Mouse (Mus musculus) spleen, embryonic (tissue): ENCODE measurements around the gene Ilf3.

Source experiments
- CTCF ChIA-PET: fragments of 350-600 bp; sonication (Branson Sonifier 250); formaldehyde crosslinking; loops from one replicate; lab custom pipeline; 2022; lab: Charles Lee

Gene Ilf3

DNA sequence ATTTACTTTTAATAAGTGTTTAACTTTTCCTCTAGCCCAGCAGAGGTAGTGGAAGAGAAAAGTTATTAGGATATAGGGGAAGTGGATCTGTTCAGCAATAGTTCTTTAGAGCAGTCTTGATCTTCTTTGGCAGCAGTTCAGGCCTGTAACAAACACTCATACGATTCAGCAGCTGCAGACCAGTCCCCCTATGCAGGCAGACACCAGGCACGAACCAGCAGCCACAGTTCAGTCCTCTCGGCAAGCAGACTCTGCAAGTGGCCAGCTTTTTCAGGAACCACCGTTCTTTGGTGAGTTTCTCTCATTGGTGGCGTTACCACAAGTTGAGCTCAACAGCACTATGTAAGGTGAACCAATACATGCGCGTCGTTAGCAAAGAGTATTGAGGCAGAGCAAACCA lies 31.2 kb upstream of the Ilf3 start:
- CTCF ChIA-PET, result interaction anchor here (0.8 to 0.9 kb wide), 2 partner anchors 8 to 12 kb away, joined by 3 read pairs; no protein-coding TSS in a partner anchor

DNA sequence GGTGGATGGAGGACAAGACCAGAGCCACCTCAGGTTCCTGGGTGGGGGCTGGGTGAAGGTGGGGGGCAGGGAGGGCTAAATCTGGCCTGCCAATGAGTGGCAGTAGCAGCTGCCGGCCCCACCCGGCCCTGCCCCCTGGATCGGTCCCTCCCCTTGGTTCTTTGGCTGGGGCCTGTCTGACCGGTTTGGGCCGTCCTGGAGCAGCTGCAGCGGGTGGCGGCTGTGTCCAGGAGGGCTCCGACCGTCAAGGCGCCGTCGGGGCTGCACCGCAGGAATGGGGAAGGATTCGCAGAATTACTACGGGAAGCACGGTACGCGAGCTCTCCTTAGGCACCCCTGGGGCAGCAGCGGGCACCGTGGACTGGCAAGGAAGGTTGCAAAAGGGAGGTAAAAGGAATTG lies 30.0 kb upstream of the Ilf3 start:
- CTCF ChIA-PET, result no interaction called here

DNA sequence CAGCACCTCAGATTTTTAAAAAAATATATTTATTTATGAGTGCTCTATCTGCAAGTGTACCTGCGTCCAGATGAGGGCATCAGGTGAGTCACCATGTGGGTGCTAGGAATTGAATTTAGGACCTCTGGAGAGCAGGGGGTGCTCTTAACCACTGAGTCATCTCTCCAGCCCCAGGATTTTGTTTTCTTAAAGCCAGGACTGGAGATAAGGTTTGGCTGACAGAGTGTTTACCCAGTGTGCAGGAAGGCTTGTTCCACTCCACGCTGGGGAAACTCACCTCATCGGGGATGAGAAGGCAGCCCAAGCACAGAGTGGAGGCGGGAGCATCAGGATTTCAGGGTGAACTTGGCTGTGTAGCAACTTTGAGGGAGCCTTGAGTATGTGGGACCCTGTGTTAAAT lies 27.3 kb upstream of the Ilf3 start:
- CTCF ChIA-PET, result no interaction called here

DNA sequence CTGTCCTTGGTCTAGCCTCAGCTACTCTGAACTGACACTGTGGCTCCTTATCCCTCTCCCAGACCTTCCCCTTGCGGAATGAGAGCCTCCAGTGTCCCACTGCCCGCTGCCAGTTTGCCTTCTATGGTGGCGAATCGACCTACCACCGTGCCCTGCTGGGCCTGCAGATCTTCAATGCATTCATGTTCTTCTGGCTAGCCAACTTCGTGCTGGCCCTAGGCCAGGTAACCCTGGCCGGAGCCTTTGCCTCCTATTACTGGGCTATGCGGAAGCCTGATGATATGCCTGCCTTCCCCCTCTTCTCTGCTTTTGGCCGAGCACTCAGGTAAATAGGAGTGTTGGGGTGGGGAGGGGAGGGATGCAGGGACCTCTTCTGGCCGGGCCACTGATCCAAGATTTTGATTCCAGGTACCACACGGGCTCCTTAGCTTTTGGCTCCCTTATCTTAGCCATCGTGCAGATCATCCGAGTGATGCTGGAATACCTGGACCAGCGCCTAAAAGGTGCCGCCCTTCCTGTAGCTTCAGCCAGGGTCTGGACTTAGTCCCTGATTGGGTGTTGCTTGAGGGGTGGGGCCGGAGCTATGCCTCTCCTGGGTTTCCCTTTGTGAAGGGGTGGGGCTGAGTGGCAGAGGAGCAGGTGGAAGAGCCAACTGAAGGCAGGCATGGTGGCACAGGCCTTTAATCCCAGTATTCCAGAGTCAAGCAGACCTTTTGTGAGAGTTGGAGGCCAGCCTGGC lies 20.9 kb upstream of the Ilf3 start:
- CTCF ChIA-PET, result interaction anchor here (1.0 kb wide), 1 partner anchor 21 kb away, joined by 3 read pairs; no protein-coding TSS in a partner anchor

DNA sequence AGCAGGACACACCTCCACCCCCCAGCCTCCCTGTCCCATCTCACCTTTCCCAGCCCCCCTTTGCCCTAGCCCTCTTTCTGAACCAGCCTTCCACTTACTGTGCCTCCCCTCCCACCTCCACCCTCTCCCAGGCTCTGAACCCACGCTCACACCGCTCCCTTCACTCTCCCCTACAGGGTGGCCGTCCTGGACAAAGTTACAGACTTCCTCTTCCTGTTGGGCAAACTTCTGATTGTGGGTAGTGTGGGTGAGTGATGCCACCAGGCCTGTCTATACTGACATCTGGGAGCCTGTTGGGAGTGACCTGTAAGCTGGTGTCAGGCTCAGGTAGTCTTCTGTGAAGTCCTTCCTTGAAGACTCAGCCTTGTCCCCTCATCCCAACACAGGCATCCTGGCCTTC lies 19.5 kb upstream of the Ilf3 start:
- CTCF ChIA-PET, result interaction anchor here (0.6 kb wide), 1 partner anchor 23 kb away, joined by 4 read pairs; no protein-coding TSS in a partner anchor

DNA sequence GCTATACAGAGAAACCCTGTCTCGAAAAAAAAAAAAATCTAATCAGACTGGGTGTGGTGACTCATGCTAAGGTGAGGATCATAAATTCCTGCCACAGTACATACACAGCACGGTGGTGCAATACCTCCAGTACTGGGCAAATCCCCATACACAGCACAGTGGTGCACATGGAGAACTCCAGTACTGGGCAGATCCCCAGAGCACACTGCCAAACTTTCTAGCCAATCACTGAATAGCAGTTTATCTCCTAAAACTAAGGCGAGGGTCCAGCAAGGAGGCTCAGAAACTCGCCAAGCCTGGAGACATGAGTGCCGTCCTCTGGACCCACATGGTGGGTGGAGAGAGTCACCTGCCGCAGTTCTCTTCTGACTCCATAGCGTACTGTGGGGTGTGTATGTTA lies 16.5 kb upstream of the Ilf3 start:
- CTCF ChIA-PET, result interaction anchor here (1.3 kb wide), 1 partner anchor 16 kb away, joined by 4 read pairs; no protein-coding TSS in a partner anchor

DNA sequence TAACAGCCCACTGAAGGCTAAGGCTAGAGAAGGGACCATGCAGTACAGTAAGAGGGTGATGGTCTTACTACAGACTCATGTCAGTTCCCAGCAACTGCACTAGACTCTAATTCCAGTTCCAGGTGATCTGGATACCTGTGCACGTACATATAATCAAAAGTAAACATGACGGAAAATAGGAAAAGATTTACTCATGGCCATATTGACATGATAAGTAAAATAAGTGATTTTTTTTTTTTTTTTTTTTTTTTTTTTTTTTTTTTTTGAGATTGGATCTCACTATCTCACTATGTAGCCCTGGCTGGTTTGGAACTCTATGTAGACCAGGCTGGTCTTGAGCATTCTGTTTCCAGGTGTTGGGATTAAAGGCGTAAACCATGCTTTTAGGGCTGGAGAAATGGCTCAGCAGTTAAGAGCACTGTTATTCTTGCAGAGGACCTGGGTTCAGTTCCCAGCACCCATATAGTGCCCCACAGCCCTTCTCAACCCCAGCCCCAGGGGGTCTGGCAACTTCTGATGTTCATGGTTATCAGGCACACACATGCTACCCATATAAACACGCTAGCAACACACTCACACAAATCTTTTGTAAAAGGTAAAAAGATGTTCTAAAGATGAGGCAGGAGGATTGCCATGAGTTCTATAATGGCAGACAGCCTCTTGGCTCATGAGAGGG lies 15.8 kb upstream of the Ilf3 start:
- CTCF ChIA-PET, result interaction anchor here (1.3 kb wide), 1 partner anchor 15 kb away, joined by 4 read pairs; no protein-coding TSS in a partner anchor

DNA sequence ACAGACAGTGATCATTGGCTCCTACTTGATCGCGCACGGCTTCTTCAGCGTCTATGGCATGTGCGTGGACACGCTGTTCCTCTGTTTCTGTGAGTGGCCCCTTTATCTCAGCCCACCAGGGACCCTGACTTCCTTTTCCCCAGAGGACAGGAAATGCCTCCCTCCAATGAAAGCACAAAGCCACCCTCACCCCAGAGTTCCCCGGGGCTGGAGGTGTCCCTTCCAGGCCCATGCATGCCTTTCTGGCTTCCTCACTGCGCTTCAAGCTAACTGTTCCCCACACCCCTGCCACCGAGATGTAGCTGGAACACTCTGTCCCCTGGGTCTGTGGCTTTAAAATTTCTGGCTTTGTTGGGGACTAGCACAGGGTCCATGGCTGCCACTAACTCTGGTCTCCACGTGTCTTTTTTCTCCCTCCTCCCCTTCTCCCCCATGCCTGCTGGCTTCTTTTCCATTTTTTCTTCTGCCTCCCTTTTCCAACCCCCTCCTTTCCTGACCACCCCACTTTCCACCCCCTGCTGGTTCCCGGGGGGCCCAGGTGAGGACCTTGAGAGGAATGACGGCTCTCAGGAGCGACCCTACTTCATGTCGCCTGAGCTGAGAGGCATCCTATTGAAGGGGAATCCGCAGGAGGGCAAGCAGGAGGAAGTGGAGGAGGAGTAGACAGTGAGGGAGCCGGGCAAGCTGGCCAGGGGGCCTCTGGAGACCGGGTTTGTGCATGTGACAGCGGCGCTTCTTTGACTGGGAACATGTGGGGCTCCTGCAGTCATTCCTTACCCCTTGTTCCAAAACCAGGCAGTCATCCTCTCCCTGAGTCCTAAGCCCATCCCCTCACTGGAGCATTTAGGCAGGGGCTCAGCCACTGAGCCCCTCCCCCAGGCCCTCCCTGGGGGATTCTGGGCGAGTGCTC lies 15.0 kb upstream of the Ilf3 start:
- CTCF ChIA-PET, result no interaction called here

DNA sequence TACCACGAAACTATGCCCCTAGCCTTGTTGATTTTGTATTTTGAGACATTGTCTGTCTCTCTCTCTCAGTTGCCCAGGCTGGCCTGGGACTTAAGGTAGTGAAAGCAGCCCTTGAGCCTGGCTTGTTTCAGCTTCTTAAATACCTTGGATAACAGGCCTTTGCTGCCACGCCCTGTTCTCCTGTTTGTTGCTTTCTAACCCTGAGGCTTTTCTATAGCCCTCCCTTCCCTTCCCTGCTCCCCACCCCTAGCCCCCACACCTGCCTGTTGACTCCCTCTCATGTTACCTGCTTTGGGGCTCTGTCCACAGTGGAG lies 14.3 kb upstream of the Ilf3 start:
- CTCF ChIA-PET, result no interaction called here

DNA sequence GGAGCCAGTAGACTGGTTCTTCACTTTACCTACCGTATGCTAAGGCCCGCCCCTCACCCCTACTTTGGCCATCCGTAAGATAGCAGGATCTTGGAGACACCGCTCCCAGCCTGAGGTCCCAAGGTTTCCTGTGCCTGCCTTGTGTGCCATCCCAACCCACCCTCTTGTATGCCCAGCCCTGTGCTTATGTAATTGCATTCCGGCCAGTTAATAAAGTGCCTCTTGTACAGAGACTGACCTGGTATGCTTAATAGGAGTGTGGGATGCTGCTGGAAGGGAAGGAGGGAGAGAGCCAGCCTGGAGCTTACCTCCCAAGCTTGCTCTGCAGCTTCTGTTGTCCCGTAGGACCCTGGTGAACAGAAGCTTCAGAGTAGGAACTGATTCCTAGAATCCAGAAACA lies 12.9 kb upstream of the Ilf3 start:
- CTCF ChIA-PET, result interaction anchor here (1.1 to 1.2 kb wide), 2 partner anchors 11 to 12 kb away, joined by 4 to 10 read pairs; no protein-coding TSS in a partner anchor

DNA sequence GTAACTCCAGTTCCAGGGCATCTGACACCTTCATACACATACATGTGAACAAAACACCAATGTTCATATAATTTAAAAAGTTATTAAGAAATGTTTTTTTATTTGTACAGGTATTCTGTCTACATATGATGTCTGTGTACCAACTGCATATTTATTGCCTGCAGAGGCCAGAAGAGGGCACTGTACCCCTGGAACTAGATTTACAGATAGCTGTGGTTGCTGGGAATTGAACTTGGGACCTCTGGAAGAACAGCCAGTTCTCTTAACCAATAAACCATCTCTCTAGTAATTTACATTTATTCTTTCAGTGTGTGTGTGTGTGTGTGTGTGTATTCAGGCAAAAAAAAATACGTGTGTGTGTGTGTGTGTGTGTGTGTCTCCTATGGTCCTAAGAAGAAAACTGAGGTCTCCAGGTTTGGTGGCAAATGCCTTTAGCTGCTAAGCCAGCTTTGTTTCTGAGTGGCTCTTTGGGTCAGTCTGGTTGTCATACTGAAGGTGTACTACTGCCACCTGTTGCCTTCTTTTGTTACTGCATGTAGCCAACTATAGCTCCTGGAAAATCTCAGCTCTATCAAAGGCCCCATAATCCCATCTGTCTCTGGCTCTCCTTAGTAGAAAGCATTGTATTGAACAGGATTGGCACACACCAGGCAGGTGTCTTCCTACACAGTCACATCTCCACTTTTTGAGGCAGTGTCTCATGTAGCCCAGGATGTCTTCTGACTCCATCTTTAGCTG lies 10.5 kb upstream of the Ilf3 start:
- CTCF ChIA-PET, result interaction anchor here (0.6 to 1.9 kb wide), 9 partner anchors 9 to 102 kb away, joined by 3 to 9 read pairs (median 4); no protein-coding TSS in a partner anchor

DNA sequence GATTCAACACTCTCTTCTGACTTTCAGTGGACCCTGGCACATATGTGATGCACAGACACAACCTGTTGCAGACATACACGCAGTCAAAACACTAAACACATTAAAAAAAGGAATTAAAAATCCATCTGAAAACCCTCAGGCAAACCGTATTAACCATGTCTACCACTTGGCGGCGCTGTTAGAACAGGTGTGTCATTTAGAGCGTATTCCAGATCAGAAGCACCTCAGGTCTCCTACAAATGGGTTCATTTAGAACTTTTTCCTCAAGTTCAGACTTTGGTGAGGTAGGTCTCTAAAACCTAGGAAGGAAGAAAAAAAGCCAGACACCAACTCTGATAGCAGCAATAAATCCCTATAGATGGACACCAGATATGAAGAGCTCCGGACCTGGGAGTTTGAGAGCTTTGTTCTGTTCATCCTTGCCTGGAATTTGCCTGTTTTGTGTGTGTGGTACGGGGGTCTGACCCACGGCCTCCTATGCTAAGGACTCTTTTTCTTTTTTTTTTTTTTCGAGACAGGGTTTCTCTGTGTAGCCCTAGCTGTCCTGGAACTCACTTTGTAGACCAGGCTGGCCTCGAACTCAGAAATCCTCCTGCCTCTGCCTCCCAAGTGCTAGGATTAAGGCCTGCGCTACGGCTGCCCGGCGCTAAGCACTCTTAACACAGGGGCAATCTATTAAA lies 990 bp upstream of the Ilf3 start:
- CTCF ChIA-PET, result interaction anchor here (0.6 to 1.0 kb wide), 5 partner anchors 12 to 656 kb away, joined by 3 to 10 read pairs (median 4); no protein-coding TSS in a partner anchor

DNA sequence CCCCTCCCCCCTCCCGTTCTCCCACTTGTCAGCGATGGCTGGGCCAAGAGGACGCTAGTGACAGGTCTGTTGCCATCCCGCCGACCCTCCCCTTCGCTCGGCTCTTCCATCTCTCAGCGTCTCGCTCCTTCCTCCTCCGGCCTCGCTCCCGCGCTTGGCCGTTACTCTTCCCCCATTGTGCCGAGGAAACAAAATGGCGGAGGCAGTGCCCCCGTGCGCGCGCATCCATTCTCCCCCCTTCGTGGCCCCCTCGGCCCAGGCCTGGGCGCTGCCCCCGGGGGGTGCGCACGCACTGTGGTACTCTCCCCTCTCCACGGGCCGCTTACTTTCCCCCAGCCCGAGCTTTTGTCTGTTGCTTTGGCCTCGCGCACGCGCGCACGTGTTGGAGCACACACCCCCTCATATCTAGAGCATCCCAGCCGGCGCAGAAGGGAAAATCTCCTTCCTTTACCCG lies 487 bp downstream of the Ilf3 start:
- CTCF ChIA-PET, result no interaction called here

DNA sequence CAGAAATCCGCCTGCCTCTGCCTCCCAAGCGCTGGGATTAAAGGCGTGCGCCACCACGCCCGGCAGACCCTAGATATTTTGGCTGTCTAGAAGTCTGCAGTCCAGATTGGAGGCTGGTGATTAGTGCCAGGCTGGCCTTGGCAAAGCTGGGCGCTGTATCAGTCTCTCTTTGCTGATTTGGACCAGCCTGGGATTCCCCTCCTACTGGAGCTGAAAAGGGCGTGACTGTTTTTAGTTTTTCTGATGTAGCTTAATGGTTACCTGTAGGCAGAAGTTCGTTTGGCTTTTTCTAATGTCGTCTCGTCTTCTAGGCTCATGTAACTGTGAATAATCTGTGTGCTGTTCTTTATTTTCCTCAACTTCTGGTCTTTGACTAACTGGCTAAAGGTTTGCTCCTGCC lies 1.4 kb downstream of the Ilf3 start:
- CTCF ChIA-PET, result no interaction called here

DNA sequence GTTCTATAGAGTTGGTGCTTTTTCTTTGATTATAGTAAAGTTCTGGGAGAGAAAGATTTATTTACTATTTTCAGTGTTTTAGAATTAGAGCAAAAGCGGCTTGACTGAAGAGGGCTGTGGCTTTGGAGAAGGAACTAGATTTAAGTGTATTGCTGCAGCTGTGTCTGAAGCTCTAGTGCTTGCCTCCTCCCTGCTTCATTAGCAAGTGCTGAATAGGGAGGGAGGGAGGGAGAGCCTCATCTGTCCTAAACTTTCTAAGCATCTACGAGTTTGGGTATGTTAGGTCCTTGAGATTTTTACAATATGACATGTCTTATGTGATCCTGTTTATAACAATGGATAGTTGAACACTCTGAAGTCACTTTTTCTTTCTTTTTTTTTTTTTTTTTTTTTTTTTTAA lies 3.2 kb downstream of the Ilf3 start:
- CTCF ChIA-PET, result interaction anchor here (0.6 to 0.7 kb wide), 2 partner anchors 14 to 22 kb away, joined by 4 to 5 read pairs; no protein-coding TSS in a partner anchor

DNA sequence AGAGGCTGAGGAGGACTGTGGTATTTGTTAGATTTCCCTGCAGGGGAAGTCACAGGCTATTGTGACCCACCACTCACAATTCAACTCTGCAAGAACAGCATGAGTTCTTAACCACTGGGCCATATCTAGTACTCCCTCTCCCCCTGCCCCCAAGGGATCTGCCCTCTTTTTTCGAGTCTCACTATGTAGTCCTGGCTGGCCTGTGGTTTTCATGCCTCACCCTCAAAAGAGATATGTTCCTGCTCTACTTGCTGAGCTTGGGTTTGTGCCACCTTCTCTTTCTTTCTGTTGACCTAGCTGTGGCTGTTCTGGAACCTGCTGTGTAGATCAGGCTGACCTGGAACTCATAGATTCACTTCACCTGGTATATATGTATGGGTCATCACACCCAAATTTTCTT lies 4.8 kb downstream of the Ilf3 start:
- CTCF ChIA-PET, result interaction anchor here (0.6 to 1.2 kb wide), 2 partner anchors 9 to 18 kb away, joined by 3 read pairs; no protein-coding TSS in a partner anchor

DNA sequence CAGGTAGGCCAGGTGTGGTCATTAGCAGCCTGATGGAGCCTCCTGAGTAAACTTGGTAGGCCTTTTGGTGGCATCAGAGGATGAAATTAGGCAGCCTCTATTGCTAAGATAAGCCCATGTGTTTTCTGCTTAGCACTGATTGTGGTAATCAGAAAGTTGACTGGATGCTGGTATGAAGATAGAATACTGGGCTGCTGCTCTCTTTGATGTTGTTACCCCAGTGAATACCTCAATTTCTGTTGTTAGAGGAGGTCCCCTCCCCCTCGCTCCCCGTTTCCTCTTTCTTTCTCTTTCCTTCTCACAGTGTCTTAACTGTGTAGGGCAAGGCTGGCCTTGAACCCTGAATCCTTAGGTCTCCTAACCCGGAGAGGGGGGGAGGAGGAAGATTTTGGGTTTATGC lies 11.5 kb downstream of the Ilf3 start:
- CTCF ChIA-PET, result no interaction called here

DNA sequence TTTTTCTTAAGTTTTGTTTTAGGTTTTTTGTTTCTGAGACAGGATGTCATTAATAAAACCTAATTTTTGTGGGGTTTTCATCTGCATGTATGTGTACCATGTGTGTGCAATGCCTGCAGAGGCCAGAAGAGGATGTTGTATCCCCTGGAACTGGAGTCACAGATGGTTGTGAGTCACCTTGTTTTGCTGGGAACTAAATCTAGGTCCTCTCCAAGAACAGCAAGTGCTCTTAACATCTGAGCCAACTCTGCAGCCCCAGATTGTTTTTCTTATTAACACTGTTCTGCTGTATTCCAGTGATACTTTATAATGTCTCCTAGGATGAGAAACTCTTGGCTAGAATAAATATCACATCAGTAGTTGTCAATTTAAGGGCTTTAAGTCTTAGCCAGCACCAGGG lies 13.2 kb downstream of the Ilf3 start:
- CTCF ChIA-PET, result no interaction called here

DNA sequence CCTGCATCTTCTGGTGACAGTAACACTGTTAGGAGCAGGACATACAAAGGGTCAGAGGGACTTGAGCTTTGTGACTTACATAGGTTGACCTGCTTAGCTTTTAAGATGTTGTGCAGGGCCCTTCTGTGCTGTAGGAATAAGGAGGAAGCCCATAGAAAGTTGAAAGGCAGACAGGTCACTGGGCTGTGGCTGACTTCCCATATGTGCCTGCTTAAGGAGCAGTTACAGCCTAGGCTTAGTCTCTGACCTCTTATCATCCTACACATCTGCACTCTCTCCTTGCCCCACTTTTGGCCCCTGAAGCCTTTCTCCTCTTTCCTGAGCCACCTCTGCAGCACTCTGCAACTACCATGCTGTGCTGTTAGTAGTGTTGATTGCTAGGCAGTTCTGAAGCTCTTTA lies 16.3 kb downstream of the Ilf3 start:
- CTCF ChIA-PET, result no interaction called here

DNA sequence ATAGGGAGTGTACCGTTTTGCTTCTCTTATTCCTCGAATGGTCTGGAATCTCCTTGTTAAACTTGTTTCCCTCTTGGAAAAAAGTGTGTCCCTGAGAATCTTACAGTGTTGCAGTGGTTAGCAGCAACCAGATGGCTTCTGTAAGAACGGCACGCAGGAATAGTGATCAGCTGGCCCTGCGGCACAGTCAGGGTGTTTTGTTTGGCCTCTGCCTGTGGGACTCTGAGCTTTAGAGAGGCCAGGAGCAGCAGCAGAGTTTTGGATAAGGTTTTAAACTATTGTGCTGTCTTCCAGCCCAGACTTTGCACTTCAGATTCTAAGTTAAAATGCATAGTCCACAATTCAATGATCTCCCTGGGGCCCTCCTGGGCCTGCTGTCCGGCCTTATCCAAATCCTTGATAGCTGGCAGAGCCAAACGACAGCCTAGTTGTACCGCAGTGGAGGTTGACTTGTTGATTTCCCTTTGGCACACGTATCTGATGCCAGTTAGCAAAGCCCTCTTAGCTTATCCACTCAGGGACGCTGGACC lies 25.0 kb downstream of the Ilf3 start:
- CTCF ChIA-PET, result interaction anchor here (0.7 kb wide), 1 partner anchor 8 kb away, joined by 4 read pairs; no protein-coding TSS in a partner anchor
